Mouse (Mus musculus) MEL-GATA-1-ER (cell line): ENCODE data around the gene Rps27a.

ENCODE experiments used
- DNase-seq: peaks from one replicate; pipeline ENCODE4 v3.0.0-alpha.2; 2012; ENCODE audit warnings: low read depth; ENCODE audit errors: extremely low read depth

The Rps27a gene

DNA sequence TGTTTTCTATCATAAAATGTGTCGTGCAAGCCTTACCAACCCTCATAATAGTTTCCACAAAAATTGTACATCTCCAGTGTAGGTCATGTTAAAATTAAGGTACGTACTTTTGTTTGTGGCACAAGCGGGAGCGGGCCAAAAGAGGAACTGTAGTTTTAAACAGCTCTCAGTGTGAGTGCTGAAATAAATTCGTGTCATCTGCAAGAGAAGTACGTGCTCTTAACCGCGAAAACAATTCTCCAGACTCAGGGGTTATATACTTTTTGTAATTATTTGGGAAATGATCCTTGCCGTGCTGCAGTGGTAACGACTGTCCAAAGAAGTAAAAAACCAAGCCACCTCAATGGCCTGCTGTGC lies 33.6 kb downstream of the Rps27a start:
- DNase-seq = peak; percentile 71

DNA sequence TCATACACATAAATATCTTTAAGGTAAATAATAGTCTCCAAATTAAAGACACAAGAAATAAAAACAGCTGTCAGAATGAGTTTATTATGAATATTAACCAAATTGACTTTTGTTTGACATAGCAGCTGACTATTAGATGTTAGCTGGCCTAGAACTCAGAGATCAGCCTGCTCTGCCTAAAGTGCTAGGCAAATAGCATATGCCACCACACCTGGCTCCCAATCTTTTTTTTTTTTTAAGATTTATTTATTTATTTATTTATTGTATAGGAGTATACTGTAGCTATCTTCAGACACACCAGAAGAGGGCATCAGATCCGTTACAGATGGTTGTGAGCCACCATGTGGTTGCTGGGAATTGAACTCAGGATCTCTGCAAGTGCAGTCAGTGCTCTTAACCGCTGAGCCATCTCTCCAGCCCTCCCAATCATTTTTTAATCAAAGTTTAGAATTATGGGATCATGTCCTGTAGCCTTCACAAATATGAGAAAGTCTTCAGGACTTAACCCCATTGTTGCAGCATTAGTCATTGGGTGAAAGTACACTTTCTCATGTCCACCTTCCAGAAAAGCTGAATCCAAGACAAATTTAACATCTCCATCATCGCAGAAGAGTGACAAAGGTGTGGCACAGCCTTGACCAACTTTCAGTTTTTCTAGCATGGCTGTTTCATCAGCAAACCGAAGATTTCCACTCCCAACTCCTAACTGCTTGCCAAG lies 34.9 kb downstream of the Rps27a start:
- no peak for DNase-seq

DNA sequence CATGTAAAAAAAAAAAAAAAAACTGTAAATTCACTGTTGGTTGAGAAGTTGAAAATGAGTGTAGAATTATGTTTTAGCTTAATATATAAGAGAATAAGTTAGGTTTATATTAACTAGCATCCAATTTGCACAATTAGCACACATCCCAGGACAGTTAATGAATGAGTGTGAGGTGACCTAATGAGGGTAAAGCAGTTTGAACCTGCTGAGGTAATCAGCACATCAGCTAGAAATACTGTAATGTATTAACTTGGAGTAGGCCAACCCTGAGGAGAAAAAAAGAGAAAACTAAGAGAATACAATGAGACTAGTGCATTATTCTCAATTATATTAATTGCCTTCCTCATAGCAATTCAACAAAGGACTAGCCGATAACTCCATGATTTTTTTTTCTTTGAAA lies 38.5 kb downstream of the Rps27a start:
- DNase-seq = no peak

DNA sequence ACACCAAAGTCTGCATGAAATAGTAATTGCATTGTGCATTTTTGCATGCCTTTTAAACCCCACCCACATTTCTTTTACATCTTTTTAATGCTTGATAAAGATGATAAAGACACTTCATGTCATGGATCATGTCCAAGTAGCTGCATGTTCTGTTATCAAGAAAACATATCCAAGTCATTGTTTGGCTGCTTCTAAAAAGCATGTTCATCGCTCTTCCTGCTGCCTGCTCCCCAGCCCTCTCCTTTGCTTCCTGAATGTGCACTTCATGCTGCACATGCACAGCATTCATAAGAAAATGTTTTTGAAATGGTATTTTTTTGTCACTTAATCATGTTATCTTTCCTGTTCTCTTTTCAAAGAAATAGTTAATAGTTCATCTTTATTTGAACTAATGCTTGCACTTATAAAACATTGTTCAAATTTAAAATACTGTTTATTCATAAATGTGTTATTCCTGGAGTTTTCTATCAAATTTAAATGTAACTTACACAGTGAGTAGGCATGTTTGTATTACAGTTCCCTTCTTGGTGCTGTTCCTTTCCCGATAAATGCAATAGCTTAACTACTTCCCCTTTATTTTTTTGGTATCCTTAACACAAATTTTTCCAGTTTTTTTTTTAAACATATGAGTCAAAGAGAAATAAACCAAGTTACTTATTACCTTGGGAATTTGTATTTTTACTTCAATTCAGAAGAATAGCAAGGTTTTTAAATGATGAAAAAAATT lies 42.8 kb downstream of the Rps27a start:
- no peak for DNase-seq

DNA sequence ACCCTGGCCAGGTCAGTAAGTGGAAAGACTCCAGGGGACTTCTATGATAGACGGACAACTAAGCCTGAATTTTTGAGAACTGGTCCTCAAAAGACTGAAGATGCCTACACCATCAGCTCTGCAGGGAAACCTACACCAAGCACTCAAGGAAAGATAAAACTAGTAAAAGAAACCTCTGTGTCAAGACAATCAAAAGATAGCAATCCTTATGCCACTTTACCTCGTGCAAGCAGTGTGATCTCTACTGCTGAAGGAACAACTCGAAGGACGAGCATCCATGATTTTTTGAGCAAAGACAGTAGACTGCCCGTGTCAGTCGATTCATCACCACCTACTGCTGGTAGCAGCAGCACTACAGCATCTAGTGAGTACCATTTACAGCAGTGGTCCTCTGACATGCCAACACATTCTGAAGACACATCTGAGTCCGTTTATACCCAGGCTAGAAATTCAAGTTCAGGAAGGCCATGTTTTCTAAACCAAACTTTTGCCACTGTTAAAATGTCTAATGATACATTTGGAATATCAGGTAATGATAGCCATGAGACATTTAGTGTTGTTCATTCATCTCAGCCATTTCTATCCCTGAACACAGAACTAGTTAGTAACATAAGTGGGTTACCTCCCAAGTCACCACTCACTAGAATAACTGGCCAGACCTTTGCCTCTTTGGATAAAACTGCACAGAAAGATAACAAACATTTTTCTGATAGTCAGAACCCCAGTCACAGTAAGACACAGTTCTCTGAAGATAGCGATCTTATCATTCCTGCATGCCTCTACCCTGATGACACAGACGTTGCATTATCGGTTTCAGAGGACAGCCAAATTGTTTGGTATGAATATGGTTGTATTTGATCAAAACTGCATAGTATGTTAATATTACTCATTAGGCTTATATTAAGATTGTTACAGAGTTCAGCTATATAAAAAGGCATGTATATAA lies 43.7 kb downstream of the Rps27a start:
- DNase-seq = no peak

DNA sequence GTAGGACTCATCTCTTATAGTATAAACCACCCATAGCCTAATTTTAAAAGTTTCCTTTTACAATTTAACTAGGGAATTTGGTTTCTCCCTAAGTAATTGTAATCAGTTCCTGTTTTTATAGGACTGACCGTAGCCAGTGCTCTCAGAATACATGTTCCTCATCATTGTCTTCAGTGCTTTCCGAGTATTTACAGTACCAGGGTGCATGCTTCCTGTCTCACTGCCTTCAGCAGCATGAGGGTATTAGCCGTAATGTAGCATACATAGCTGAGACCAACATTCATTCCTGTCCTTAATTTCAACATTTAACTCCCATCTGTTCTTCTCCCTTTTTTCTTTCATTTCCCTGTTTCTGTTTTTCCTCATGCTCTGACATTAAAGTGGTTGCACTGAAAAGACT lies 50.9 kb downstream of the Rps27a start:
- no peak for DNase-seq
